Mouse (Mus musculus): ENCODE results near the gene Dscaml1.

Gene Dscaml1

DNA sequence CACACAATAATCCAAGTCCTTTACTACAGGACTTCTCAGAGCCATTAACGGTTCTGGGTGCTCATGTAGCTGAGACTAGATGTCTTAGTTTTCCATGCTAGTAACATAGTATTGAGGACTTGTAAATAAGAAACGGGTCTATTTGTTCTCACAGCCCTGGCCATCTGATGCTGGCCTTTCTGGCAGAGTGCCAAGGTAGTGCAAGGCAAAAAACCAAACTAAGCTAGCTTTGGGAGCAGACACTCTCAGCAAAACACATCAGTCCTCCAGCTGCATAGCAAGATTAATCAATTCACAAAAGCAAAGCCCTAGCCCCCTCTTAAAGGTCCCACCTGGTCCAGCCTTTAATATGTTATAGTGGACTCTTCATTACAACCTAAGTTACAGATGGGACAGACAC lies 206.6 kb downstream of the Dscaml1 start:
- peak; percentile 58 for DNase-seq (ENCODE audit: low spot score)

DNA sequence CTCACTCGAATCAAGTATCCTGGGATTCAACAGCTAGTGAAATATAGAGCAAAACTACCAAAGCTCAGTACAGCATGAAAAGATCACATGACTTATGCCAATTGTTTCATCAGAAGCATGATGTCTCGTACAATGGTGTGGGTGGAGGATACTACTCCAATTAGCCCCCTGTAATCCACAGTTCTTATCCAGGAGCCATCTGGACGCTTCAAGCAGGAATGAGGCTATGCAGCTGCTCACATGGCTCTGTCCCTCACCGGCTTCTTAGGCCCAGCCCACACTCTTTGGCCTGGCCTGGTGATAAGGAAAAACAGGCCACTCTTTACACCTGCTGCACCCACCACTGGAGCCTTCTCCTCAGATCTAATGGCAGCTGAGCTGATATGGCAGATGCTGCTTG lies 208.6 kb downstream of the Dscaml1 start:
- no peak for DNase-seq (ENCODE audit: low spot score)

DNA sequence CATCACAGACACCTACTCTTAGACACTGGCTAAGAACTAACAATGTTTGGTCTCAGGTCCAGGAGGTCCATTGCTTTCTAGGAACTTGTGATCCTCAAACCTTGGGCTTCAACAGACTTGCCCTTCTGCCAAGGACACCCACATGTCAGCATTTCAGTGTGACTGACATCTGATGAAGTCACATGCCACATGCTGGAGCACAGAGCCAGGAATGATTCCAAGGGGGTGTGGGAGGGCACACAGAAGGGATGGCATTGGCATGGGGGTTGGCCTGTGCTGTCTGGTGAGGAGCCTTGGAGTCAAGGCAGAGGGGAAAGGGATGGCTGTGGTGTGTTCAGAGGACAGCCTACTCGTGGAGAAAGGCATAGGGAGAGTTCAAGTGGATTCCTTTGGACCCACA lies 210.9 kb downstream of the Dscaml1 start:
- DNase-seq (ENCODE audit: low spot score): no peak

DNA sequence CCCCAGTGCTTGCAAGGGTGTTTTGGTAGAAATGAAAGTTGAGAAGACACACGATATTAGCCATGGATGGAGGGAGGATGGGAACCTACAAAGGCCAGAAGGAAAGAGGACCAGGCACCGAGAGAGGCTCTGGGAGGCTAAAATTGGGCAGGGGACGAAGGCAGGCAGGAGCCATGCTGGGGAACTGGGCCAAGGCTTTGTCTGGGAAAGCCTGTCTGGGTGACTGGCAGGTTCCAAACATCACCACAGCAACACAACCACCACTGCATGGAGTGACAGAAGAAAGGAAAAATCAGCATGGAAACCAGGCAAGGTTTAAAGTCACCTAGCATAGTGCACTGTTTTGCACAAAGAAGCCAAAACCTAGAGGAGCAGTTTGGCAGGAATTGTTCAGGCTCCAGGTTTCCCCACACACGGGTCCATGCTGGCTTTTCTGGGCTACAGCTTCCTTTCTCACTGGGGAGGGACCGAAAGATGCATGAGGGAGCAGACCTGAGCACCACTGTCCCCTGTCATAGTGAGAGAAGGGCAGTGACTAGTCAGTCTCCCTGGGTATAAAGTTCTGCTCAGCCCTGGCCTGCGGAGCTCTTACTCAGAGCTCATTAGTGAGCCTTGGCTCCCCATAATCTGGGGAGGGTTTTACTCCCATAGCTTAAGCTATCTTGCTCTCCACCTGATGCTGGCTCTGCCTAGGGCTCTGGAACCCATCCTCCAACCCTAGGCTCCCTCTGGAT lies 211.9 kb downstream of the Dscaml1 start:
- DNase-seq (ENCODE audit: low spot score): no peak

DNA sequence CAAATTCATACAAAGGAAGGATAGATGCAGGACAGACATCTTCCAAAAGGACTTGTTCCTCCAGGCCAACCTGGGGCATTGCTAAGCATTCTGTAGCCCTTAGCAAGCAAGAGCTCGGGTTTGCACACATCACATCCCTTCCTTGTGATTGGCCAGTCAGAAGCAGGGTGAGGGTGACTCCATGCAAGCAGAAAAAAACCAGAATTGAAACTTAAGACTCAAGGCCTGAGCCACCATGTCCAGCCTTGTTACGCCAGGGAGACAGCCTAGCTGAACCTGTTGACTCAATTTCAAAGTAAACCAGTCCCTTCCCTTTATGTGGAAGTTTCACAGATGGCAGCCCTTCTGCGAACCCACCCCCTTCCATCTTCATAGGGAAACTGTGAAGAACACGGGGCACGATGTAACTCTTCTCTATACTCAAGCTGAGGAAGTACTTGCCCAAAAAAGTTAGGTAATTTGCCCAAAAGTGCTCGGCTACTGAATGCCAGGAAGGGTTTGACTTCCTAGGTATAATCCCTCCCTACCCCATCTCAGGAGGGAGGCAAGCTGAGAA lies 218.5 kb downstream of the Dscaml1 start:
- no peak for DNase-seq (ENCODE audit: low spot score)

DNA sequence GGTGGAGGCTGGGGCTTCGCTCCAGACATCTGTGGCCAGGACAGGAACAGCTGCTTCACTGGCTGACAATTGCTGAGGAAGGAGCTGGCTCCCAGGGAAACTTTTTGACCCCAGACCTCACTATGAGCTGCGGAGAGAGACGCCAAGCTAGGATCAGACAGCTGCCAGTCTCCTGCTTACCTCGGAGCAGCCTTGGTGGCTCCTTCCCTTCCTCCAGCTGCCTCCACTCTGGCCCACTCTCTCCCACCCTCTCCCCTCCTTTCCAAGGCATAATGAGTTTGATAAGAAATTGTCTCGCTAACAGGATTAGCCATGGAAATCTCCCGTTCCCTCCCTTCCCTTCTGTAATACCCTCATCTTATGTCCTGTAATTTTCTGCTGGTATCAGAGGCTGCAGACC lies 219.1 kb downstream of the Dscaml1 start:
- no peak for DNase-seq (ENCODE audit: low spot score)

DNA sequence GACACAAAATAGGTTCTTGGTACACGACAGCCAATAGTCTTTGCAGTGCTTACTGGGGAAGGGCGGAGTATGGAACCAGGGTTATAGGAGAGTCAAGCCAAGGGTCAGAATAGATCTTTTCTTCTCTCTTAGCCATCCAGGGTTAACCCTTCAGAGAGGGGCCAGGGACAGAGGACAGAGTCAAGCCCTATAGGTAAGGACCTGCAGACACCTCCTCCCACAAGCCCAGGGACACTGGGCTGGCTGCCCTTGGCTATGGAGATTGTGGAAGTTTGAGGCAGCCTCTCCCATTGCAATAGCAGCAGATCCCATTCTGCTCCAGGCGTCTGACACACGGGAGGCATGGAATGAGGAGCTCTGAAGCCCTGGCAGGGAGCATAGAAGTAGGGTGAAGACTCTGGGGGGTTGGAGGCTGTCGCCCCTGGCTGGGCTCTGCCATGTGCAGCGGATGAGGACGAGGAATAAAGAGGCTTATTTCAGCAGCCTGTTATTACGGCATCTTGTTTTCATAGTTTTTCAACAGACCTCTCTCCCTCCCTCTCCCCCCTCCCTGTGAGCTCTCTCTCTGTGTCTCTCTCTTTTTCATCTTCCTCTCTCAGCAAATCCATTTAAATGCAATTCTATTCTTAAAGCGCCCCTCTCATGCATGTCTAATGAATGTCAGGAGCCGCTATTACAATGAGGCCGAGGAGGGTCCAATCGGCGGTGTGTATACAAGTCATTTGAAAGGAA lies 224.8 kb downstream of the Dscaml1 start:
- DNase-seq (ENCODE audit: low spot score): no peak

DNA sequence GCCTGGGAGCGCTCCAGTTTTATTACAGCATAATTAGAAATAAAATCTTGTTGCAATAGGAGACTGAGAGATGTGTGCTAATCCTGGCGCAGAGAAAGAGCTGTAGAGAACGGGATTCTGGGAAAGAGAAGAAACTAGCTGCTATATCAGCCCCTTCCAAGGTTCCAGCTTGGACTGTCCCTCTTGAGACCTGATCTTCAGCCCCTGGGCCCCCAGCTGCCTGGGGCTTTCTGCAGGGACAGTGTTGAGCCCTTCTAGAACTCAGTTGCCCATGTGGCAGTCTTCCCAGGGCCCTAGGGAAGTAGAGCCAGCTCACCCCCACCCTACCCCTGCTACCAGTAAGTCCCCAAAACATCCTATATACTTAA lies 225.4 kb downstream of the Dscaml1 start:
- DNase-seq (ENCODE audit: low spot score): no peak

DNA sequence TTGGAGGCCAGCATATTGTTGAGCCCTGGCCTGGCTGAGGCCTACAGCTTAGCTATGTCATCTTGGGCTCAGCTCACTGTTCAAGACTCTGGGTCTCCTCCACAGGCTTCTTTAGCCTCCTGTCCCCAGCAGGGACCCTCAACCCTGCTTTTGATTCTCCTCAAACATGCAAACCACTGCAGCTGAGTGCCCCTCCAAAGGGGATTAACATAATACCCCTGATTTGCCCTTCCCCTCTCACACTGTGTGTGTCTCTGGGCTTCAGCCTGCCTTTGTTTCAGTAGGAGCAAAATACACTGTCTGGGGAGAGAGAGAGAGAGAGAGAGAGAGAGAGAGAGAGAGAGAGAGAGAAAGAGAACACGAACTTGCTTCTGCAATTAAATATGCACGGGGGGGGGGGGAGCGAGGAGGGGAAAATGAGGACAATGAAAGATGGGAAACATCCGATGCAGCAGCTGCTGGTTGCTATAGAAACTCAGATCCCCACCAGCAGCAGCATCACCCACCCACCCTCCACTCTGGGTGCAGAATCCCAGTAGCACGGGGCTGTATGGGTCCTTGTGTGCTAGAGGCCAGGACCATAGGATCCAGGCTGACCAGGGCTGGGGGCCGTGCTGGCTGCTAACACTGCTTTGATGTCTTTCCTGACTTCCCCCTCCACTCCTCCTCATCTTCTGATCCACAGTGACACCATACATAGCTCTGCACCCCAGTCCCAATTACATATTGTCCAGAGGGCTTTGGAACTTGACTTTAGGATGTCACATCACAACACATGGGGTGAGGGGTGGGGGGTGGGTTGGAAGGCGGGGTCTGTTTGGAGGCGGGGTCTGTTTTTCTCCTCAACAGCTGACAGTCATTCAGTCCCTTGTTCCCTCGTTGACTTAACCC lies 231.0 kb downstream of the Dscaml1 start:
- DNase-seq (ENCODE audit: low spot score): no peak

DNA sequence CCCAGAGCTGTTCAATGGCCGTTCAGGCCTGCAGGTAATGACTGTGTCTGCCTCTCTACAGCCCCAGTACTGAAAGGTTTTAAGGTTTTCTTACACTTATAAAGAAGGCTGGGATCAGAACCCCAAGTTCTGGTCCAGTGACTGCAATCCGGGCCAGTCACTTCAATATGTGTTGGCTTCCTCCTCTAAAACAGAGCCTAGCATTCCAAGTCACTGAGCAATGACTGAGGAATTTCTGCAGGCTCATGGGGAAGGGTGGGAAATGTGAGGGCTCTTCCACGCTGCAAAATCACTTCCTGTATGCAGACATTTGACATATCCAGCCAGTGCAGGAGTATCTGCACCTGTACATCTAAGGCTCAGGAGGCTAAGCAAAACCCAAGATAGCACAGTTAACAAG lies 233.8 kb downstream of the Dscaml1 start:
- DNase-seq (ENCODE audit: low spot score): no peak

DNA sequence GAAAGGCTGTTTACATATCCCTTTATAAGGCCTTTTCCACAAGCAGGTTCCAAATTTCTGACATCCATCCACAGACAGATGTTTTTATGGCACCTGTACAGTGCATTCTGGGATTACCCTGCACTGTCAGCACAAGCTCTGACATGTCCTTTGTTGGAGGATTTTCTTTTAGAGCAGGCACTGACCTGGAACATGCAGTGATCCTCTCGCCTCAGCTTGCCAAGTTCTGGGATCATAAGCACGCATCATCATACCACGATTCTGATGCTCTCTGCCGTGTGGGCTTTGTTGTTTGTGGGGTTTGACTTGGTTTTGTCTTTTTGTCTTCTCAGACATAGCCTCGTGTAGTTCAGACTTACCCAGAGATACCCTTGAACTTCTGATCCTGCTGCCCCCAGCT lies 236.0 kb downstream of the Dscaml1 start:
- no peak for DNase-seq (ENCODE audit: low spot score)

DNA sequence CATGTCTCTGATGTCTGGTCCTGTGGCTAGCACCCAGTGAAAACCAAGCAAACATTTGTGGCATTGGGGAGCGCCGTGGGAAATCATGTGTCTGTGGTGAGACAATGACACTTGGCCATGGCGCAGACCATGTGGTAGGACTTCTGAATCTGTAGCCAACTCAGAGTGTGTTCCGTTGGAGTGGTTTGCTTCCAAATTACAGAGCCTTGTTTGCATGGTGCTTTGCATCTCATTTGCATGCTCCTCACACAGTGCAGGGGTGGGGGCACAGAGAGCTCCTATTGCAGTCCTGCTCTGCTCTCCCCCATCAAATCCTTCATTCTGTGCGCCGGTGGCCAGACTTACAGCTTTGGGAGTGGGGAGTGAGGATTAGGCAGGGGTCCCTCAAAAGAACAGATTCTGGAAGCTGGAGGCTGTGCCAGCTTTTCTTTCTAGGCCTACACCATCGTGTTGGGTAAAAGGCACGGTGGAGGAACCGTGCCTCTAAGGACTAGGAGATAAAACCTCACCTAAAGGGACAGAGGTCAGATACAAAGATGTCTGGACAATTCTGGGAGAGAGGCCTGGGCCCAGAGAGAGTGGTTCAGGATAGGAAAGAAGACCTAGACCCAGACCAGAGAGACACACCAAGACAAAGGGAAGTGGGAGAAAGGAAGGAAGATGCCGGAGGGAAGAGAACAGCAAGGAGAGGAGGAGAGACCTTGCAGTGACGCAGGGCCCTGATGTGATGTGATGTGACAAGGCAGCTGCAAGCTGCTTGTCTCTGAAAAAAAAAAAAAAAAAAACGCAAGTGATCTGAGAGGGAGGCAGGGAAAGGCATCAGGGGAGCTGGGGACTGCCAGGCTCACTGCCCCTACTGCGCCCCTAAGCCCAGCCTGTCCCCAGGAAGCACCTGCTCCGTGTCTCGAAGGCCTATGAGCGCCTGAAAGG lies 237.2 kb downstream of the Dscaml1 start:
- no peak for DNase-seq (ENCODE audit: low spot score)

DNA sequence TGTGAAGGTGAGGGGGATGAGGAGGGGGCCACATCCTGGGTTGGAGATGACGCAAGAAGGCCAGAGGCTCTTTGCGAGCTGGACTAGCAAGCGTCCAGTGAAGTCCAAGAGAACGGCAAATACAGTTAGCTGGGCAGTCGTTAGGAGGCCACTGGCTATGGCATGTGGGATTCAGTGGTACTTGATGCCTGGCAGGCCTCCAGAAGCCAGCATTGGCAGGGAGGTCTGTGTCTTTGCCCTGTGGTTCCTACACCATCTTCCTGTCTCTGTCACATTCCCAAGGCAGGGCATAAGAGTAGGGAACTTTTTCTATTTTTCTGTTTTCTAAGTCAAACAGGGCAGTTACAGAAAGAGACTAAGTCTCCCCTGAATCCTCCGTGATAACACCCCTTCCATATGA lies 237.9 kb downstream of the Dscaml1 start:
- no peak for DNase-seq (ENCODE audit: low spot score)

DNA sequence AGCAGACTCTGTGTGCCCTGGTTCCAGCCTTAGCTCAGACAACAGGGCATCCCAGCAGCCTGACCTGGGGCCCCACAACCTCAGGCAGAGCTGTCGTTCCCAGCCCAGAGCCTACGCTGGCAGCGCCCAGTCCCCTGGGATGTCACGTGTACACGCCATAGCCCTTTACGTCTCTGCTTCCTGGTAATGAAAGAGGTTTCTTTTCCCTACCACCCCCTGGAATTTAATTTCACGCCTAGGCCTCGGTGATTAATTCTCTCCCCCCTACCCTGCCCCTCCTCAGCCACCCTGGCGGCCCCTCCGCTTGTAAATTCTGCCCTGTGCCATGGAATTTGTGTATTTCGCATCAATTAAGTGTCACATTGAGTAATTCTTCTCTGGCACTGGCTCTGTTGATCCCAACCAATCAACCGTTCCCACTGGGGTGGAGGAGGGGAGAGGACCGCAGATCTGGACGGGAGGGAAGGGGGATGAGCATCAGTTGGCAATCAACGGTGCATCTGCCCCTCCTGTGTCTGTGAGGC lies 238.5 kb downstream of the Dscaml1 start:
- no peak for DNase-seq (ENCODE audit: low spot score)

DNA sequence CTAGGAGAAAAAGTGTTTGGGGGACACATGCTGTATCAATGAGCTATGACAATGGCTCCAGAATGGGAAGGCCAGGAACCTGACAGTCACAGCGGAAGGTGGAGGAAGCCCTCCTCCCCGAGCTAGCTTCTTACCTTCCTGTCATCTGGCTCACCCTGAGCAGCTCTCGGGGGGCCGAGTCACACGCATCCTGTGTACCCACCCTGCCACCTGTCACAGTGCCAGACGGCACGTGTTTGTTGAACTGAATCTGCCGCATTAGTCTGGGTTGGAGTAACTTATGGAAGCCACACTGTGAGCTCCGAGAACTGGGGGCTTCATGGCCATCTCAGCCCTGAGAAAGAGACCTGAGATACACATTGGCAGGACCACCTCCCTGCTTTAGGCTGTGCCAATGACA lies 249.5 kb downstream of the Dscaml1 start:
- no peak for DNase-seq (ENCODE audit: low spot score)

DNA sequence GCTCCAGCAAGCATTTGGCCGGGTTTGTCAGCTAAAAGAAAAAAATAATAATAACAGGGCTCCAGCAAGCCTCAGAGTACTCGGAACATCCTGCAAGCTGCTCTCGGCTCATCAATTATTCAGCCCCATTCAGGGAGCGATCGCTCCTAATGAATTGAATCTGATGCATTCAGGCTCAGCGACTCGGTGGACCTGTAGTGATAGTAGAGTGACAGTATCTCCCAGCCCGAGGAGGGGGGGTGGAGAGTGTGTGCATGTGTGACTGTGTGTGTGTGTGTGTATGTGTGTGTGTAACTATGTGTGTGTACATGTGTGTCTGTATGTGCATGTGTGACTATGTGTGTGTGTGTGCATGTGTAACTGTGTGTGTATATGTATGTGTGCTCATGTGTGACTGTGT lies 250.2 kb downstream of the Dscaml1 start:
- DNase-seq (ENCODE audit: low spot score): no peak

DNA sequence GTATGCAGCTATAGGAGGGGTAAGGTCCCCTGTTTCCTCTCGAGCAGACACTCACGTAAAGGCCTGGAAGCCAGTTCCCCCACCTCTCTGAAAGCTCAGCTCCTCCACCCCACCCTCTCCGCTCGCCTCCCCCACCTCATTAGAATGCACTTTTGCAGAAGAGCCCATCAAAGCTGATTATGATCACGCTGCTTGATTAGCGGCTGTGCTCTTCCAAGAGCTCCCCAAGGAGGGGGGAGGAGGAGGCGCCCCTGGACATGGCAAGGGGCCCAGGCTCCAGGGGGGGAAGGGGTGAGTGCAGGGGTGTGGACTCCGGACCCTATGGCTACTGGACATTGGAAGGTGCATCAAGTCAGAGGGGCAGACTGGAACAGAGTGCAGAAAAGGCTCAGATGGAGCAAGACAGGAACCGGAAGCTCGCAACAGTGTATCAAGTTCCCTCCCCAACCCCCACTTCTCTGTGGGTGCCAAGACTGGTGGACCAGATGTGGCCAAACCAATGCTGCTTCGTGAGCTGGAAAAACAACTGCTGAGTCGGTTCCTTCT lies 250.9 kb downstream of the Dscaml1 start:
- peak; percentile 51 for DNase-seq (ENCODE audit: low spot score)

DNA sequence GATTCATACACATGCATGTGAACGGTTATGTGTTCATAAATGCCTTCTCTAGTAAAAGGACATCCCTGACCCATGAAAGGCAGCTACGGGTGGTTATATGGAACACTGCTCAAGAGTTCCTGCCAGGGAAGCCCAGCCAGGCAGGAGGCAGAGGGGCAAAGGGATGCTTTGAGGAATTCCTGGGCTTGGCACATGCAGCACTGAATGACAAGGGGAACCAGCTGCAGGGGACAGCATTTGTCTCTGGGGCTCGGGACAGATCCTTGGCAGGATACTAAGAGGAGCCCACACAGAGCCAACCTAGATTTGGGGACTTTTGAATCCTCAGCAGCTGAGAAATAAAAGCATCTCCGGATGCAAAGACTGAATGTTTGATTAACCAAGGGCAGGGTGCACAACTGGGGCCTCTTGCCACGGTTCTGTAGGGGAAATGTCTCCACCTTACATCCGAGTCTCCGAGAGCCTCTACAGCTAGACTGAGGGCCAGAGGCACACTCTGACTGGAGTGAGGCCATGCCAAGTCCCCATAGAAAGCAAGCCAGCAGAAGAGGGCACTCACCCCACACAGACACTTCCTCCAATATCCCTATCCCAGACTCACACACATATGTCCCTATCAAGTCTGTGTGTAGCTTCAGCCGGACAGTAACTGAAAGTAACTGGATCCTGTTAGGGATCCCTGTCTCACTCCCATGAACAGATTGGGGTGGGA lies 251.7 kb downstream of the Dscaml1 start:
- no peak for DNase-seq (ENCODE audit: low spot score)

DNA sequence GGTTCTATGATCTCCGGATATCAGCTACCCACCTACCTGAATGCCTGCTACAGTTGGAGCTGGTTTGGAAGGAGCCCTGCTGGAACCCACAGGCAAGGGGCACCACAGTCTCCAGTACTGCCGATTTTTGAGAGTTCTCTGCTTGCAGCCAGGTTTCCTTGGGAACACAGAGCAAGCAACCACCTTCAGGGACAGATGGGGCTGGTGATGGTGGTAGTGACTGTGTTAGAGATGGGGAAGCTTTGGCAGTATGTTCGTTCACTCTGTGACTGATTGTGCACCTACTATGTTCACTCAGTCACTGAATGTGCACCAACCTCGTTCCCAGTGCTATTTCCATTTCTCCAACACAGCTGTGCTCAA lies 252.2 kb downstream of the Dscaml1 start:
- DNase-seq (ENCODE audit: low spot score): no peak

DNA sequence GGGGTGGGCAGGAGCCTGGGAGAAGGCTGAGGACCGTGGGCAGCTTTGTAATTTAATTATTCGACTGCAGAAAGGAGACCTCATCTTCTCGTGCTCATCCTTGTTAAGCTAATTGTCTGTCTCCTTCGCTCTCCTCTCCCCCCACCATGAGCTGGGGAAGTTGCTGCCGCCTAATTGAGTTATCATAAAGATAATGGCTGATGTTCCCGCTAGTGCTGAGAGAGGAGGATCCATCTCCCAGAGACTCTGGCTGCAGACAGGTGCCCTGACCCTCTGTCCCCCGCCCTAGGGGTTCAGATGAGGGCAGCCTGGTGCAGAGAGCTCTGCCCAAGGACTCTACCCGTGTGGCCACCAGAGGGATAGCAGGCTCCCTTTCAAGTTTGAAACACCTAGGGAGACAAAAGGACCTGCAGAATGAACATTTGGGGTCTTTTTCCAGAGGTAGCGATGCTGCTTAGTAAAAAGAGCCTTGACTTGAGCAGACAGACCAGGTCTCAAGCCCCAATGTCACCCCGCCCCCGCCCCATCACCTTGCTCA lies 256.1 kb downstream of the Dscaml1 start:
- no peak for DNase-seq (ENCODE audit: low spot score)
